Mouse (Mus musculus) right cerebral cortex, postnatal 10 days (tissue): ENCODE results near the gene Topaz1.
A peak's percentile ranks its signal among the peaks of the same experiment; 100 is the strongest.

Source experiments
- DNase-seq, 2 experiments: peaks; one replicate each; pipeline ENCODE4 v3.0.0; 2021; ENCODE audit warnings: low spot score in 2 of 2

Topaz1 gene

DNA sequence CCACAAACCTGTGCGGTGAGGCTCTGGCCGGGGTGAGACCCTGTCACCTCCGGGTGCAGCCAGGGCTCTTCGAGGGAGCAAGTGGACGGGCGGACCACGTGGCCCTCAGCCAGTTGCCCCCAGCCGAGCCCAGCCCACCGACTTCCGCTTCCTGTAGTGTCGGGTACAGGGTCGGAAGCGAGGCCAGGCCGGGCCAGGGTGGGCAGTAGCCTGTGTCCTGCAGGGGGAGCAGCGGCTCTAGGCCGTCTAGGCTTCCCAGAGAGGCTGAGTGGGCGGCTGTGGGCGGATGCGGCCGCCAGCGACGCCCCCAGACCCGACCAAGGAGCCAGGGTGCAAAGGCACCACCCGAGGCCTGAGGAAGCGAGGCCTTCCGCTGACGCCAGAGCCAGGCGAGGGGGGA lies at the start of gene Topaz1:
Gene Topaz1 (plus strand): TSS at position 287 of the 400 bp plus-strand sequence.
- no peak for DNase-seq

GRCm38 (mm10) chr9:122701817-122702216 lies 45.3 kb upstream of the Topaz1 start:
- no peak for DNase-seq

- no peak for DNase-seq
These were observed 33.3 kb upstream of the Topaz1 start for GRCm38 (mm10) chr9:122713836-122714235.

GRCm38 (mm10) chr9:122715046-122715445 lies 32.1 kb upstream of the Topaz1 start:
- no peak for DNase-seq

- no peak for DNase-seq
These were observed 30.8 kb upstream of the Topaz1 start for GRCm38 (mm10) chr9:122716131-122716921.

- no peak for DNase-seq
These were observed 24.9 kb upstream of the Topaz1 start for GRCm38 (mm10) chr9:122722296-122722695.

DNA sequence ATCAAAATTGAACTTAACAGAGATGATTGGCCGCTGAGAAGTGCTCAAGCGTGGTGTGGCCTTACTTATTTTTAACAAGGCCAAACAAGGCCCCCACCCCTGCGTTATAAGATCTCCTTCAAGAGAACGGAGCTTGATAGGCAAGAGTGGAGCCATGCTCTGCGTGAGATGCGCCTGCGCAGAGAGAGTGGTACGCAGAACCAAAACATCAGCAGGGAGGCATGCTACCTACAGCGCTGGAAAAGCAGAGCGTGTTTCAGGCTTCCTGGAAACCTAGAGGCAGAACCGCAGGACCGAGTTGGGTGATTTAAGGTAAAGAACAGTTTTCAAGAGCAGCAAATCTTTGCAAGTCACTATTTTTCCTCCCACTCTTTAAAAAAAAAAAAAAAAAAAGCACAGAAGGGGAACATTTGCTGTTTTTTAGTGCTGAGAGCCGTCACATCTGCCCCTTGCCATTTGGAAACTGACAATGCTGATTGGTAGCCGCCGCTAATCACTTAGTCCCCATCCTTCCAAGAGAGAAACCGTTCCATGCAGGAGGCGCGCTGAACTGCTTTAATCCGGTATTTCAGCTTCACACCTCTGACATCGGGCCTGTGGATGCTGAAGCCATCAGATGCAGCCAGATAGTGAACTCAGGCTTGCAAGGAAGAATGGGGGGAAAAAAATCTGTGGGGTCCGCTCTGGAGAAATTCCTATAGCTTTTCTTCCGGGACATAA lies 21.9 kb upstream of the Topaz1 start:
- peak; percentile 36 to 47 for DNase-seq

DNA sequence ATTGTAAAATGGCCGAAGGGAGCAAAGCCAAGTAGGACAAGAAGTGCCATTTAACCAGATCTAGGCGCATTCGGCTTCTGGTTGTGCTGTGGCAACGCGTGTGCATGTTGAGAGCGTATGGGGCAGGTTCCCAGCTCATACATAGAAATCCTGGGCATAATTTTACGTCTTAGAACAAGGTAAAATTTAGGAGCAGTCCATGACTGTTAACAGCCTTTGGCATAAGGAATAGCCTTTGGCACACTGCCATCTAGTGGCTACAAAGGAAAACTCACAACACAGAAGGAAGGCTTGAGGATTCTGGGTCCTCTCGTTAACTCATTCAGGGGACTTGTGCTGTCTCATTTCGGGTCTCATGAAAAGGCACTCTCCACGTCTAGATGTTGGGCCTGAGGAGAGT lies 17.6 kb upstream of the Topaz1 start:
- peak; percentile 86 to 87 for DNase-seq

GRCm38 (mm10) chr9:122732126-122732810 lies 14.9 kb upstream of the Topaz1 start:
- peak in 1 of 2 experiments; percentile 19 for DNase-seq

DNA sequence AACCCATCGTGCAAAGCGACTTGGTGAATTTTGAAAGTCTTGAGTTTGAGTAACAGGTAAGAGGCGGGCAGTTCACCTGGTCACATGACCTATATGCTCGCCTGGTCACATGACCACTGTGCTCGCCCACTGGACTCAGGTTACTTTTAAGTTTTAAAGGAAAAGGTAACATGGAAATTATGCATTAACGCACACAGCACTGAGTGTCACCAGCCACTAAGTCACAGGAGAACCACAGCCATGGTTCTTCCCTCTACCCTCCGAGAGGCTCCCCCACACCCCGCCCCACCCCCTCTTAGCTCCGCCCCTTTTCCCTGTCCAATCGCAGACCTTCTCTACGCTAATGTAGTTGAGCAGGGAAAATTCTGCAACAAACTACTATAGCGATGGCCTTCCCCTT lies 13.9 kb upstream of the Topaz1 start:
- DNase-seq: peak in 1 of 2 experiments; percentile 14

DNA sequence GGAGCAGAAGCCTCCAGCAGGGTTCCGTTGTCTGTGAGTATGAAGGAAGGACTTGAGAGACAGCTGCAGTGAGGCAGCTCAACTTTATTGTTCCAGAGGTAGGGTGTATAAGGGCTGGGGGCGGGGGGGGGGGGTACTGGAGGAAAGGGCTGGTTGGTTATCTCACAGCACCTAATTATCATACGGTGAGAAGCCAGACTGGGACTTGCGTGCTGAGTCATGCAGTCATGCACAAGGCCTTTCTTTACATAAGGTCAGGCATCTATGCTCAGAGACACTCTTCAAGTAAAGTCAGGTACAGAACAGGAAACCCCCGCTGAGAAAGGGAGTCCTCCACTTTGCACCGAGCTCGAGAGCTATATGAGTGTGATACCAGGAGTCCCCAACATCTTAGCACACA lies 12.2 kb upstream of the Topaz1 start:
- peak in 1 of 2 experiments; percentile 10 for DNase-seq

- peak; percentile 36 to 50 for DNase-seq
These were observed 11.1 kb upstream of the Topaz1 start for GRCm38 (mm10) chr9:122736001-122736400.

GRCm38 (mm10) chr9:122736742-122737141 lies 10.4 kb upstream of the Topaz1 start:
- peak; percentile 45 to 46 for DNase-seq

GRCm38 (mm10) chr9:122745879-122746278 lies 1.3 kb upstream of the Topaz1 start:
- no peak for DNase-seq

GRCm38 (mm10) chr9:122757614-122758013 lies 10.5 kb downstream of the Topaz1 start:
- no peak for DNase-seq

DNA sequence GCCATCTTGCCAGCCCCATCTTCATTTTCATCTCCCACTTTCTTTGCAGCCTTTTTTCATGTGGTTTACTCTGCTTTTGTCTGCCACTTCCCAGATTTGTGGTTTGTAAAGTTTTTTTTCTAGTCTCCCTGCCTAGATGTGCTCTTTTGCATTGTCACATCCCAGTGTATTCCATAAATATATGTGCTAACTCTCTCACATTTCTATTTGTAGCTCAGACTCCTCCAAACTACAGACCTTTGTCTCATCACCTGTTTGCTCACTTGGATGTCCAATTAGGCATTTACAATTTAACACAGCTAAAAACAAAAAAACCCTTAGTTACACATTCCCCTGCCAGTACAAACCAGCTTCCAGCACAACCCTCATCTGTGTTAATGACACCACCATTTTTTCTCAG lies 13.0 kb downstream of the Topaz1 start:
- no peak for DNase-seq

DNA sequence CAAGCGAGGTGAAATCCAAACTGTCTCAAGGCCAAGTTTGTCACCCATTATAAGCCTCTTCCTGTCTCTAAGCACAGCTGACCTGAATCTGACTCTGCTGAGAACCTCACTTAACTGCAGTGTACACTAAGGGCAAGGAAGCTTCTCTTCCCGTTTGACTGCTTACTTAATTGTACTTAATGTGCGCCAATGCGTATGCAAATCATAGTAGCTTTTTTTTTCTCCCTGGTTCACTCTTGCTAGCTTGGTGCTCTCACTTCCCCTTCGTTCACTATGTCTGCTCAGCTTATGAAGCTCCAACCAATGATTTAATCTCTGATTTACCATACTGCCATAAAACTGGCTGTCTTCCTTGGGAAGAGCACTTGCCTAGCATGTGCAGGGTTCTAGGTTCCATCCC lies 38.1 kb downstream of the Topaz1 start:
- DNase-seq: no peak

DNA sequence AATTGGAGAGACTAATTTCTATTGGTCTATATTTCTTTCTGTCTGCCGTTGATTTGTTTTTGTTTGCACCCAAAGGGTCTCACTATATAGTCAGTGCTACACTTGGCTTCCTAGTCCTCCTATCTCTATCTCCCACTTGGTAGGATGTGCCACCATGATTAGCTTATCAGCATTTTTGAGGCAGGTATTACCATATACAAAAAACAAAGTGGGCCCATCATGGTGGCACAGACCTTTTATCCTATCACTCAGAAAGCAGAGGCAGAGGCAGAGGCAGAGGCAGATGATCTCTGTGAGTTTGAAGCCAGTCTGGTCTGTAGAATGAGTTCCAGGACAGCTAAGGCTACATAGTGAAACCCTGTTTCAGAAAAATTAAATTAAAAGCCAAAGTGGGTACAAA lies 39.4 kb downstream of the Topaz1 start:
- DNase-seq: no peak

GRCm38 (mm10) chr9:122805053-122805844 lies 58.1 kb downstream of the Topaz1 start, which contains the start of gene Tcaim:
Gene Tcaim (plus strand): TSS chr9:122805539.
- DNase-seq: peak; percentile 94 to 95

- no peak for DNase-seq
These were observed 58.7 kb downstream of the Topaz1 start for GRCm38 (mm10) chr9:122805845-122806341.

GRCm38 (mm10) chr9:122807186-122807585 lies 60.0 kb downstream of the Topaz1 start:
- no peak for DNase-seq
